Mouse (Mus musculus) retina, adult 2 months (tissue): ENCODE results near the gene Vmn2r5.
"Not testable (repeated sequence)": the region's sequence is repeated elsewhere in the genome, so short reads cannot be mapped to it uniquely, and the experiment has no call there.

ENCODE experiments used
- DNase-seq: peaks from one replicate; pipeline ENCODE4 v3.0.0-alpha.2; 2012; ENCODE audit warnings: low read depth, low spot score

Vmn2r5 gene

GRCm38 (mm10) chr3:64509742-64510141, at the start of gene Vmn2r5:
Gene Vmn2r5, minus strand, starts transcription at chr3:64509842.
- not testable (repeated sequence) for DNase-seq

- not testable (repeated sequence) for DNase-seq
These were observed 13.9 kb upstream of the Vmn2r5 start for GRCm38 (mm10) chr3:64523585-64523984.
